Mouse (Mus musculus) heart, embryonic 13.5 days (tissue): ENCODE results near the gene Ralgps1. TPM values are rescaled to one million over a fixed set of nuclear protein-coding genes. Genes with fewer than 3 reads are reported as not detected.

ENCODE experiments used
- ATAC-seq: fragments of 200-750 bp; cut with Nextera tagmentation; 2 replicates; pipeline ENCODE4 v1.8.0; 2017; ENCODE audit warnings: moderate TSS enrichment; ENCODE audit not compliant: insufficient number of reproducible peaks, low FRiP score, low TSS enrichment; ENCODE audit errors: extremely low read depth
- H3K27ac ChIP-seq: fragments of 300-500 bp; sonication (generic); replicated peaks from 2 replicates; pipeline ENCODE4 v1.5.1; 2015; ENCODE audit warnings: moderate library complexity, mild to moderate bottlenecking, inconsistent platforms
- H3K27me3 ChIP-seq: fragments of 300-500 bp; sonication (generic); replicated peaks from 2 replicates; pipeline ENCODE4 v1.6.1; 2015; ENCODE audit warnings: mild to moderate bottlenecking, inconsistent platforms
- H3K36me3 ChIP-seq: fragments of 300-500 bp; sonication (generic); 2 replicates; pipeline ENCODE4 v1.6.1; 2015; ENCODE audit warnings: mild to moderate bottlenecking, inconsistent platforms
- H3K4me1 ChIP-seq: fragments of 300-500 bp; sonication (generic); 2 replicates; pipeline ENCODE4 v1.6.1; 2015; ENCODE audit warnings: inconsistent platforms
- H3K4me2 ChIP-seq: fragments of 300-500 bp; sonication (generic); 2 replicates; pipeline ENCODE4 v1.6.1; 2015; ENCODE audit warnings: inconsistent platforms, mild to moderate bottlenecking, moderate library complexity
- H3K4me3 ChIP-seq: fragments of 300-500 bp; sonication (generic); 2 replicates; pipeline ENCODE4 v1.5.1; 2015; ENCODE audit warnings: moderate library complexity, mild to moderate bottlenecking, inconsistent platforms
- H3K9ac ChIP-seq: fragments of 300-500 bp; sonication (generic); 2 replicates; pipeline ENCODE4 v1.6.1; 2015; ENCODE audit warnings: inconsistent platforms, mild to moderate bottlenecking, moderate library complexity
- H3K9me3 ChIP-seq: fragments of 300-500 bp; sonication (generic); 2 replicates; pipeline ENCODE4 v1.6.1; 2016; ENCODE audit warnings: inconsistent platforms
- WGBS: fragments of 180-500 bp; shearing (Covaris S2); methylation state at CpG from one replicate; pipeline ENCODE4 v1.1.7; 2015; ENCODE audit warnings: mixed read lengths; 5-methylcytosine and 5-hydroxymethylcytosine counted together
- microRNA-seq: library from miRNA; unstranded; fragments of <30 nt; microRNA quantifications from one replicate; pipeline ENCODE4, GENCODE M21; 2016
- polyA plus RNA-seq: library from polyadenylated mRNA; unstranded; fragments of >200 nt; fragmentation: Nextera tagmentation; extraction: Ambion mirVana; gene quantifications from 2 replicates; pipeline ENCODE4 v1.2.1, GENCODE M21; 2015

Ralgps1 gene
- polyA plus RNA-seq, 1 experiment from 2014 or later, result 3.7 TPM

DNA sequence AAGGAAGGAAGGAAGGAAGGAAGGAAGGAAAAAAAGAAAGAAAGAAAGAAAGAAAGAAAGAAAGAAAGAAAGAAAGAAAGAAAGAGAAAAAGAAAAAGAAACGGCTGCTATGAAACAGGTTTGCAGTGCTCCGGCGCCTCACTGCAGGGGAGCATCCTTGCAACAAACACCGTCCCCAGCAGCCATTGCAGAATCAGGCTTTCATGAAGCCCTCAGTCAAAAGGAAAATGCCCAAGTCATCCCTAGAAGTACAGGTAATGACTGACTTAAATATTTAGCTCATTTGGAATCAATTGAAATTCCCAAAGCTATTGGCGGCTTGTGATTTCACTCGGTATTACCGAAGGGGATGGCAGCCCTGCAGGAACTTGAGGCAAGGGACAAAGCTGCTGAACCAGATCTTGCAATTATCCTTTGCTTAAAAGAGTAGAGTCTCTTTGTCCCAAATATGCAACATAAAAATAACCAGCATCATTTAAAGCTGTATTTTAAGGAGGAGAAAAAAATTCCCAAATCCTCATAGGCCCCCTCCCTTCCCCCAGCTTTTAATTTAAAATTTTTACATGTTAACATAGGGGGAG lies 285.2 kb downstream of the Ralgps1 start:
- Histone ChIP-seq H3K4me1 (peaks cover 10% of the 10 kb centered on the region), H3K9ac (no peak overlapping the region), H3K9me3 (no peaks in the 10 kb centered on the region), H3K27ac (no peak overlapping the region), H3K27me3 (no peaks in the 10 kb centered on the region), H3K4me3 (no peak overlapping the region), H3K4me2 (no peak overlapping the region), H3K36me3 (no peaks in the 10 kb centered on the region)
- 70% methylated on average over 7 of the region's 7 CpGs for WGBS
- no peak for ATAC-seq

DNA sequence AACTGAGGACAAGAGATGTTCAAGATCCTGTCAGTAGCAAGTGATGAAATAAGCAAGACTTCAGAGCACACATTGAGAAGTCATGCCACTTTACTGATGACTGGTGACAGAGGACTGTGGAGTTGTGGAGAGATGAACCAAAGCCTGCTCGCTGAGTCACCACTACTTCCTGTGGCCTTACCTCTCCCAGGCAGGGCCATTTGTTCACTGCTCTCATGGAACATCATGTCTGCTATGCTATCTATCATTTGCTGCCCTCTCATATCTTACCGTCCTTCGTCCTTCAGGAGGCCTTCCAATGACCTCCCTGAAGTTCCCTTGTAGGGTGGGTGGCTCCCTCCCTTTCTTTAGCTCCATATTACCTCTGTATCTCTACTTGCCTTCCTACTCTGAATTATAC lies 287.1 kb downstream of the Ralgps1 start:
- Histone ChIP-seq H3K4me2 (no peak overlapping the region), H3K9ac (no peak overlapping the region), H3K36me3 (no peaks in the 10 kb centered on the region), H3K9me3 (no peaks in the 10 kb centered on the region), H3K27me3 (no peaks in the 10 kb centered on the region), H3K27ac (no peak overlapping the region), H3K4me3 (no peak overlapping the region), H3K4me1 (peaks cover 11% of the 10 kb centered on the region)
- 49% methylated on average over 3 of the region's 3 CpGs for WGBS
- ATAC-seq, result no peak

Small RNA genes within 50 kb of the gene (microRNA-seq; reads per million reads assigned to microRNA genes)
- not detected for gene Gm25998

Other genes with a start within 250 kb of the Ralgps1 start
- 10.4 and 11.0 TPM in 2 replicates for gene Garnl3, start 239.8 kb downstream of the Ralgps1 start, polyA plus RNA-seq
- 55.4 and 59.0 TPM in 2 replicates for gene Angptl2, start 155.4 kb downstream of the Ralgps1 start, polyA plus RNA-seq
- gene Zbtb34, start 59.8 kb upstream of the Ralgps1 start, polyA plus RNA-seq, result 3.5 TPM in 2 replicates
- gene Zbtb43, start 97.1 kb upstream of the Ralgps1 start, polyA plus RNA-seq, result 10.3 and 10.5 TPM in 2 replicates